Mouse (Mus musculus) lung, postnatal 0 days (tissue): ENCODE measurements around the gene Decr2.

Source experiments
- CTCF ChIP-seq: IDR thresholded peaks from 2 replicates; pipeline ENCODE4 v1.5.1; 2016; ENCODE audit warnings: antibody characterized with exemption, mild to moderate bottlenecking
- EP300 ChIP-seq: IDR thresholded peaks from 2 replicates; pipeline ENCODE4 v1.6.1; 2016; ENCODE audit warnings: antibody characterized with exemption, mild to moderate bottlenecking, control low read depth

- TF ChIP-seq EP300 (no peak), CTCF (no peak)
Observed at GRCm38 (mm10) chr17:26122431-26123140, 32.4 kb upstream of the Decr2 start.
